Mouse (Mus musculus): ENCODE data around the gene Rab8b. TPM values are rescaled to one million over a fixed set of nuclear protein-coding genes. Genes with fewer than 3 reads are reported as not detected.
"Not testable (repeated sequence)": the region's sequence is repeated elsewhere in the genome, so short reads cannot be mapped to it uniquely, and the experiment has no call there.

The Rab8b gene
- total RNA-seq, 2 experiments from 2014 or later: 5.0 to 6.1 TPM

DNA sequence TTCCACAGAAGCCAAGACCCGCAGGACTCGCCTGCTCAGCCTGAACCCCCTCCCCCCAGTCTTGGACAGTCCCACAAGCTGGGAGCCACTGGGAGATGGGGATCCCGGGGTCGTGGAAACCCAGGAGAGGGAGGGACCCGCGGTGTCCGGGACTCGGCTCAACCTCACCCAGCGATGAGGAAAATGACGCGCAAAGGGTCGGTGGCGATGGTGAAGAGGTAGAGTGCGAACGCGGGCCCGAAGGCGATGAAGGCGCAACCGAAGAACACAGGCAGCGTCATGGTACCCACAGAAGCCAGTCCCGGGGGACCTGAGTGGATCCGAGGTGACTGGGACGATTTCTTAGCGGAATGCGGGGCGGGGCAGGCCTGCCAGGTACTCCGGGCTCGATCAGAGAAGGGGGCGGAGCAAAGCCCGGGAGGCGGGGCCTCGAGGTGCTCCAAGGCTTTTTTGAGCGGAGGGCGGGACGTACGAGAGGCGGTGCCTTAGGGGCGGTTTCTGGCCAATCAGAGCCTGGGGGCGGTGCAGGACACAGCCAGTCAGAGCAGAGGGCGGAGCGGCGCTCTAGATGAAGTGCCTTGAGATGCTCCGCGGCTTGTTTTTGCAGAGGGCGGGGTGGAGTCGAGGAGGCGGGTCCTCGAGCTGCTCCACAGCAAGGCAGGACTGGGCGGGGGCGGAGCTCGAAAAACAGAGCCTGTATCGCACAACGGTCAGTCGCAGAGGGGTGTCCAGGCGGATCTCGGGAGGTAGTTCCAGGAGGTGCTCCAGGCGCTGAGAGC is 85.0 kb downstream of the Rab8b start, which contains the start of gene Aph1c:
TSS of gene Aph1c (minus strand) at position 409 of the 779 bp plus-strand sequence.
- DNase-seq: peak; percentile 99

DNA sequence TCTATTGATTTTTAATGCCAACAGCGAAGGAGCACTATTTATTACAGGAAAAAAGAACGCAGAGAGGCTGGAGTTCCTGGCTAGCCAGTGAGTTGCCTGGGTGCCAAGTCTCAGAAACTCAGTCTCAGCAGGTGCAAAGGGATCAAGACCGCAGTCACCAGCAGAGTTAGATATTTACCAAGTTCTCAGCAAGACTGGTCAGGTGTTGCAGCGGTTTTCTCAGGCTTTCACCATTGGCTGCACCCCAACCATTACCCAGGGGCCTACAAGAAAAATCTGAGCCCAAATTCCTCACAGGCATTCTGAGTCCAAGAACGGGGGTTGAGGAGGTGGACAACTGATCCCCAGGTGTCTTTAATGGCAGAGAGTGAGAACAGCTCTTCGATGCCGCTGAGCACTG is 85.6 kb downstream of the Rab8b start:
- DNase-seq: no peak

DNA sequence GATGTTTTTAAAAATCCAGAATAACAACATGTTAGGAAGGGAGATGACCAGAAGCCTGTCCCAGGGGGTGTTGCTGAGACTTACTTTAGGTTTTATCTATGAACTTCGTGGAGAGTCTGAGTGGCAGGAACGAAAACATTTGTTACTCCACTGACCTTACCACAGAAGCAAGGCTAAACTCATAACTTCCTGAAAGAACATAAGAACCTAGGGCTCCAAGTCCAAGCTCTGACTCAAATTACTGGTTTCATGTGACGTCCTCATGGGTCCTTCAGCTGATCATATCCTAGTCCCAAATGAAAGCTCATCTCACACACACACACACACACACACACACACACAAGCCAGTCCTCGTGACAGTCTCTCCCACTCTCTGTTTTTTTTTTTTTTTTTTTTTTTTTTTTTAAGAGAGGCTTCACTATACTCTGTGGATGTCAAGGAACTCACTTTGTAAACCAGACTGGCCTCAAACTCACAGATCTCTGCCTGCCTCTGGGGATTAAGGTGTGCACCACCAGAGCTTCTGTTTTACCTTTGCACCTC is 87.0 kb downstream of the Rab8b start:
- DNase-seq: no peak

GRCm38 (mm10) chr9:66825990-66826389 is 93.5 kb downstream of the Rab8b start:
- DNase-seq: no peak

DNA sequence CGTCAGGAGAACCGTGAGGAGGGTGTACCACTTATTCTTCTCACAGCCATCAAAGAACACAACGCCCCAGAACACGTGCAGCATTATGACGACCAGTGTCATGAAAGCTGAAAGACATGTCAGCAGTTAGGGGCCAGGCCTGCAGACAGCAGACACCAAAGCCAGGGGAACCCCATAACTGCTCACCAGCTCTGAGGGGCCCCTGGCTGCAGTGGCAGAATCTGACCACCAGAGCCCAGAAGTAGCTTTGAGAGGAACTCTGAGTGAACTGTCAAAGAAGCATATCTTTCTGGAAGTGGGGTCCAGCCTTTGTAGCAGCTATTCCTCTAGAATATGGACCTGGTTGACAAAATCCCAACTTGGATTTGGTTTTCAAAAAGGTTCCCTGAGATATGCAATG is 97.2 kb downstream of the Rab8b start:
- DNase-seq: not testable (repeated sequence)

- no peak for DNase-seq
Observed at GRCm38 (mm10) chr9:66820996-66821395, 98.5 kb downstream of the Rab8b start.

DNA sequence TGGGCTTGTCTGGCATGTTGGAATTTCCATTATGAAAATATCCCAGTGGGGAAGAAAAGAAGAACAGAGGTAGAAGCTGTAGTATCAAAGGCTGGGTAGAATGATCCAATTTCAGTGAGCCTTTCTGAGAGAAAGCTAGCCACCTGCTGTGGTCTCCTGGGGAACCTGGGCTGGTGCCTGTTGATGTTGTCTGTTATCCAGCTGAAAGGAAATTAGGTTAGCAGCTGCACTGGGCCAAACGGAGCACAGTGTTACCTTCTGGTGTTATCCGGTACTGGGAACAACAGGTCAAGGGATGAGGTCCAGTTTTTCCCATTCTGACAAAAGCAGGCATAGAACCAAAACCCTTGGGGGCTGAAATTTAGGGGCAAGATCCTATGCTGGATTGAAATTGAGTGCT is 106.1 kb downstream of the Rab8b start:
- no peak for DNase-seq

DNA sequence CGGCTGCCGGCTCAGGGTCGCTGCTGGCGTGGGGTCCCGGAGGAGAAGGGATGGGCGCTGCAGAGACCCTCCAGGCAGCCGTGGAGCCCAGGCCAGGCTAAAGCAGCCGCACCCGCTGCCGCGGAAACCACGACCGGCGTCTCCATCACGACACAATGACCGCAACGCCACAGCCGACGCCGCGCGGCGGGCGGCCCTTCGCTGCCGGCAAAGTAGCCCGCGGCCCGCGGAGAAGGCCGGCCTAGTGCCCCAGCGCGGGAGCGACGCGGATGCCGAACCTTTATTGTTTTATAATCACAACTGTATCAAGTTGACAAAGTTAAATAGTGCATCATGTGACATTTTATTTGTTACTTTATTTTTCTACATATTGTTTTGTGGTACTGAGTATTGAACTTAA is 113.5 kb downstream of the Rab8b start:
- not testable (repeated sequence) for DNase-seq

GRCm38 (mm10) chr9:66801947-66802346 is 117.5 kb downstream of the Rab8b start:
- no peak for DNase-seq

GRCm38 (mm10) chr9:66796739-66797138 is 122.7 kb downstream of the Rab8b start, which contains the start of gene Gm10647:
Gene Gm10647 (plus strand): TSS chr9:66797039.
- no peak for DNase-seq

GRCm38 (mm10) chr9:66795464-66796324 is 123.8 kb downstream of the Rab8b start, which contains the start of gene Aph1b:
Gene Aph1b (minus strand): TSS chr9:66795490.
- DNase-seq: peak; percentile 98

DNA sequence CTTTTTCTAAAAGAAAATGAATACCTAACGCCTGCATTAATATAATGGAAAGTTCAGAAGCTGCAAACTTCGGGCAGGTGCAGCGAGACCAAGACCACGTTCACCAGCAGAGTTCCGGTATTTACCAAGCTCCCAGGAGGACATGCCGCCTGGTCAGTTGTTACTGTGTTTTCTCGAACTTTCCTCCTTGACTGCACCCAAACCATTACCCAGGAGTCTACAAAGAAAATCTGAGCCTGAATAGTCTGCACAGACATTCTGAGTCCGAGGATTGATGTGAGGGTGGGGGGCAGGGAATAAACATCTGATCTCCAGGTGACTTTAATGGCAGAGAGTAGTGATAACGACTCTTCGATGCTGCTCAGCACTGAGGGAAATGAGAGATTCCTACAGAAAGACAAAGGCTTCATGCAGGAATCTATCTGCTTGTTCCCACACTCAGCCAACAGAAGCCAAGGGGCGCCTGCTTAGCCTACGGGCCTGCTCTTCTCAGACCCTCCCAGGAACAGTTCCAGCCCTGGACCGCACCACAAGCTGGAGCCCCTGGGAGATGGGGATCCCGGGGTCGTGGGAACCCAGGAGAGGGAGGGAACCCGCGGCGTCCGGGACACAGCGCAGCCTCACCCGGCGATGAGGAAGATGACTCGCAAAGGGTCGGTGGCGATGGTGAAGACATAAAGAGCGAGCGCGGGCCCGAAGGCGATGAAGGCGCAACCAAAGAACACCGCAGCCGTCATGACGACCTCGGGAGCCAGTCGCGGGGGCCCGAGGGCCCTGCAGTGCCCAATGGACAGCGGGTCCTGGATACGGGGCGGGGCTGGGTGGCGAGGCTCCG is 124.6 kb downstream of the Rab8b start:
- no peak for DNase-seq

Other genes with a start within 250 kb of the Rab8b start
- under 1 TPM; 0.08 to 0.19 TPM for gene Car12, start 206.0 kb downstream of the Rab8b start, total RNA-seq (2021)
- gene Aph1b, start 124.2 kb downstream of the Rab8b start, total RNA-seq (2021): 1 to 10 TPM; 1.6 to 3.1 TPM
- gene Gm10647, start 122.6 kb downstream of the Rab8b start, total RNA-seq (2021): under 1 TPM in 1 of 2 experiments, not detected in 1; 0.35 TPM
- gene Aph1c, start 85.0 kb downstream of the Rab8b start, total RNA-seq (2021): 1 to 10 TPM in 1 of 2 experiments, under 1 TPM in 1; 0.54 to 1.3 TPM
- gene Rps27l, start 26.4 kb upstream of the Rab8b start, total RNA-seq (2021): 100 to 1,000 TPM; 198 to 200 TPM
- gene Lactb, start 55.8 kb upstream of the Rab8b start, total RNA-seq (2021): 10 to 100 TPM; 17.8 to 19.5 TPM
- over 10,000 TPM; 20,359 to 26,033 TPM for gene Tpm1, start 129.7 kb upstream of the Rab8b start, total RNA-seq (2021)

Measured in gastrocnemius, postnatal 25 days (tissue).